Mouse (Mus musculus): ENCODE results near the gene Elp6. TPM values are rescaled to one million over a fixed set of nuclear protein-coding genes. Genes with fewer than 3 reads are reported as not detected.

Gene Elp6
- total and polyA plus RNA-seq, 2 experiments: 5.0 to 7.3 TPM

DNA sequence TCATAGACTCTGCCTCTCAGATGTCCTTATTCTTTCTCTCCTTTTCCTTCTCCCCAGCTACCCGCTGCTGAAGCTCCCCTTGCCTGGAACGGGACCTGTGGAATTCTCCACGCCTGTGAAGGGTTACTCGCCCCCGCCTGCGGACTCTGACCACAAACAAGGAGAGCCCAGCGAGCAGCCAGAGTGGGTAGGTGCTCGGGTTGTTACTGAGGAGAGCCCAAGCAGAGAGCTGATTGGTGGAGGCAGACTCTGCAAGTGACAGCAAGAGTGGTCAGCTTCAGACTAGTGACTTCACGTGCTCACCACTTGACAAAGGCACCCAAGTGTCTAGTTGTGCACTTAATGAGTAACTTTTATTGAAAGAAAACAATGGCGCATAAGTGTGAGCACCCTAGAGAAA lies 57.4 kb downstream of the Elp6 start:
- Histone ChIP-seq H3K36me3 (ENCODE audit: control insufficient read depth, insufficient read depth, low read length) (peaks cover 20% of the 10 kb centered on the region; the same call in 1 of the 2 replicates), H3K27me3 (ENCODE audit: control insufficient read depth, insufficient read depth, low read length) (no peaks in the 10 kb centered on the region), H3K27ac (replicated peaks; ENCODE audit: insufficient read depth, low read depth, low read length) (peak overlapping the region; percentile 61), H3K4me3 (ENCODE audit: insufficient read depth, low read depth, low read length) (no peak overlapping the region), H3K4me1 (ENCODE audit: control insufficient read depth, insufficient read depth, low read length) (peaks cover 21% of the 10 kb centered on the region), H3K79me2 (ENCODE audit: control insufficient read depth, insufficient read depth, low read length) (peaks cover 4% of the 10 kb centered on the region; the same call in 1 of the 2 replicates), H3K9ac (ENCODE audit: low read depth, low read length) (peak overlapping the region; percentile 5; the same call in 1 of the 2 replicates)
- peak; percentile 89 for DNase-seq (ENCODE audit: extremely low read depth, low read depth, low spot score)
- 20% methylated on average over 10 of the region's 10 CpGs for WGBS
- TF ChIP-seq POLR2A (IDR thresholded peaks at IDR 0.05; ENCODE audit: extremely low read depth, insufficient read depth, low read length) (no peak), CTCF (IDR thresholded peaks at IDR 0.05; ENCODE audit: low read depth, low read length) (no peak)

DNA sequence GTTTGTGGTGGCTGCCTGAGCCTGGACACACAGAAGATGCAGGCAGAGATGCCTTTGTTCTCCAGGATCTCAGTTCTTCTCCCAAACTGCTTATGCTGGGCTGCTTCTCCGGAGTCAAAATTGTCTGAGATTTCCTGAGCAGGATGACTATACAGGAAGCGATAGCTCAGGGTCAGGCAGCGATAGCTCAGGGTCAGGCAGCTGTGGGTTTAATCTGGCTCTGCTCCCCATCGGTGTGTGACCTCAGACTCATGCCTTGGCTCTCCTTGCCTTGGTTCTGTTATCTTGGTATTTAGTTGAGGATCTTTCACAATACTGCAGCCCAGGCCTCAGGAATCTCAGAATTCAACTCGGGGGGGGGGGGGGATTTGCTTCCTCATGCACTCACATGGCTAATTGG lies 61.8 kb downstream of the Elp6 start:
- Histone ChIP-seq H3K36me3 (ENCODE audit: control insufficient read depth, insufficient read depth, low read length) (peaks cover 21% of the 10 kb centered on the region), H3K4me3 (ENCODE audit: insufficient read depth, low read depth, low read length) (no peak overlapping the region), H3K79me2 (ENCODE audit: control insufficient read depth, insufficient read depth, low read length) (peaks cover 2% of the 10 kb centered on the region; the same call in 1 of the 2 replicates), H3K4me1 (ENCODE audit: control insufficient read depth, insufficient read depth, low read length) (peaks cover 3% of the 10 kb centered on the region; the same call in 1 of the 2 replicates), H3K9ac (ENCODE audit: low read depth, low read length) (no peak overlapping the region), H3K27me3 (ENCODE audit: control insufficient read depth, insufficient read depth, low read length) (no peaks in the 10 kb centered on the region), H3K27ac (replicated peaks; ENCODE audit: insufficient read depth, low read depth, low read length) (no peak overlapping the region)
- WGBS: 66% methylated on average over 5 of the region's 5 CpGs
- TF ChIP-seq POLR2A (IDR thresholded peaks at IDR 0.05; ENCODE audit: extremely low read depth, insufficient read depth, low read length): no peak
- TF ChIP-seq CTCF (IDR thresholded peaks at IDR 0.05; ENCODE audit: low read depth, low read length): no peak
- DNase-seq (ENCODE audit: extremely low read depth, low read depth, low spot score): no peak

DNA sequence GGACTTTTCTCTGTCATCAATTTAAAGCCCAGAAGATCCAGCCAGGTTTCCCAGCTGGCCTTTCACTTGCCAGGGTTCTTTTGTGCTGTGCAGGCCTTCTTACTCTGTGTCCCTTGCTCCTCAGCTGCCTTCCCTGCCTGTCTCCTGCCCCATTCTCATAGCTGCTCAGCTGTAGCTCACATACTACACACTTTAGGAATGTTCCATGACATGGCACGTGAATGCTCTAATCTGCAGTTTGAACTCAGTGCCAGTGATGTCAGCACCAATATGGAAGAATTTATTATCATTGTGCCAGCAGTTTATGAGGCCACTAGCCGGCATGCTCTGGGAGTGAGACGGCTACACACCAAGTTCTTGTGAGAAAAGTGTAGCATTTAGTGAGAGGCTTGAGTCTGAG lies 64.9 kb downstream of the Elp6 start:
- H3K4me3 ChIP-seq (ENCODE audit: insufficient read depth, low read depth, low read length): no peak overlapping the region
- DNase-seq (ENCODE audit: extremely low read depth, low read depth, low spot score): no peak
- H3K79me2 ChIP-seq (ENCODE audit: control insufficient read depth, insufficient read depth, low read length): no peaks in the 10 kb centered on the region
- no peaks in the 10 kb centered on the region for H3K4me1 ChIP-seq (ENCODE audit: control insufficient read depth, insufficient read depth, low read length)
- no peak overlapping the region for H3K27ac ChIP-seq (replicated peaks; ENCODE audit: insufficient read depth, low read depth, low read length)
- peaks cover 15% of the 10 kb centered on the region for H3K36me3 ChIP-seq (ENCODE audit: control insufficient read depth, insufficient read depth, low read length)
- TF ChIP-seq CTCF (IDR thresholded peaks at IDR 0.05; ENCODE audit: low read depth, low read length) (no peak), POLR2A (IDR thresholded peaks at IDR 0.05; ENCODE audit: extremely low read depth, insufficient read depth, low read length) (no peak)
- H3K27me3 ChIP-seq (ENCODE audit: control insufficient read depth, insufficient read depth, low read length): no peaks in the 10 kb centered on the region
- H3K9ac ChIP-seq (ENCODE audit: low read depth, low read length): no peak overlapping the region
- WGBS: 91% methylated on average over 3 of the region's 3 CpGs

Other genes starting within 250 kb of the Elp6 start
- gene Smarcc1, start 187.5 kb upstream of the Elp6 start, total RNA-seq (2014; rRNA removed): 9.8 and 11.3 TPM in 2 replicates
- 6.6 and 7.5 TPM in 2 replicates for gene Smarcc1, start 187.5 kb upstream of the Elp6 start, polyA plus RNA-seq (2012; rRNA removed)
- 20.6 and 24.8 TPM in 2 replicates for gene Dhx30, start 187.3 kb upstream of the Elp6 start, total RNA-seq (2014; rRNA removed)
- 35.0 and 48.5 TPM in 2 replicates for gene Dhx30, start 187.3 kb upstream of the Elp6 start, polyA plus RNA-seq (2012; rRNA removed)
- 0.09 and 0.13 TPM in 2 replicates for gene Cspg5, start 61.4 kb upstream of the Elp6 start, total RNA-seq (2014; rRNA removed)
- gene Cspg5, start 61.4 kb upstream of the Elp6 start, polyA plus RNA-seq (2012; rRNA removed): 0.16 and 0.30 TPM in 2 replicates
- 51.8 and 84.8 TPM in 2 replicates for gene Scap, start 28.1 kb downstream of the Elp6 start, total RNA-seq (2014; rRNA removed)
- gene Scap, start 28.1 kb downstream of the Elp6 start, polyA plus RNA-seq (2012; rRNA removed): 68.7 and 72.9 TPM in 2 replicates
- 4.5 and 6.8 TPM in 2 replicates for gene Ptpn23, start 103.0 kb downstream of the Elp6 start, total RNA-seq (2014; rRNA removed)
- 7.9 and 10.7 TPM in 2 replicates for gene Ptpn23, start 103.0 kb downstream of the Elp6 start, polyA plus RNA-seq (2012; rRNA removed)
- not detected in 2 replicates for gene Ngp, start 114.6 kb downstream of the Elp6 start, total RNA-seq (2014; rRNA removed)
- 0.21 and 0.37 TPM in 2 replicates for gene Ngp, start 114.6 kb downstream of the Elp6 start, polyA plus RNA-seq (2012; rRNA removed)
- 2.0 and 2.3 TPM in 2 replicates for gene Klhl18, start 171.5 kb downstream of the Elp6 start, total RNA-seq (2014; rRNA removed)
- 5.9 and 6.9 TPM in 2 replicates for gene Klhl18, start 171.5 kb downstream of the Elp6 start, polyA plus RNA-seq (2012; rRNA removed)
- gene Kif9, start 171.8 kb downstream of the Elp6 start, total RNA-seq (2014; rRNA removed): 0.40 and 0.55 TPM in 2 replicates
- gene Kif9, start 171.8 kb downstream of the Elp6 start, polyA plus RNA-seq (2012; rRNA removed): 0.18 and 0.35 TPM in 2 replicates
- gene Setd2, start 227.4 kb downstream of the Elp6 start, total RNA-seq (2014; rRNA removed): 31.7 and 36.5 TPM in 2 replicates
- gene Setd2, start 227.4 kb downstream of the Elp6 start, polyA plus RNA-seq (2012; rRNA removed): 15.7 and 20.1 TPM in 2 replicates